Mouse (Mus musculus): ENCODE measurements around the gene Stk40.

Gene Stk40

GRCm38 (mm10) chr4:126097711-126098253, 6.0 kb upstream of the Stk40 start:
- no peak for DNase-seq (ENCODE audit: low spot score)

GRCm38 (mm10) chr4:126099365-126099764, 4.4 kb upstream of the Stk40 start:
- no peak for DNase-seq (ENCODE audit: low spot score)

GRCm38 (mm10) chr4:126100764-126101163, 3.0 kb upstream of the Stk40 start:
- DNase-seq (ENCODE audit: low spot score), result no peak

- no peak for DNase-seq (ENCODE audit: low spot score)
These were observed 1.5 kb upstream of the Stk40 start for GRCm38 (mm10) chr4:126102061-126102841.

- peak; percentile 73 for DNase-seq (ENCODE audit: low spot score)
These were observed 638 bp upstream of the Stk40 start for GRCm38 (mm10) chr4:126103057-126103581.

- DNase-seq (ENCODE audit: low spot score), result peak; percentile 36
These were observed 711 bp downstream of the Stk40 start for GRCm38 (mm10) chr4:126104261-126105075.

GRCm38 (mm10) chr4:126105131-126105783, 1.5 kb downstream of the Stk40 start:
- DNase-seq (ENCODE audit: low spot score), result no peak

GRCm38 (mm10) chr4:126108061-126108740, 4.4 kb downstream of the Stk40 start:
- DNase-seq (ENCODE audit: low spot score), result no peak

GRCm38 (mm10) chr4:126109613-126110373, 6.0 kb downstream of the Stk40 start:
- DNase-seq (ENCODE audit: low spot score), result no peak

GRCm38 (mm10) chr4:126110374-126111152, 6.8 kb downstream of the Stk40 start:
- DNase-seq (ENCODE audit: low spot score), result peak; percentile 70

GRCm38 (mm10) chr4:126111153-126111549, 7.4 kb downstream of the Stk40 start:
- DNase-seq (ENCODE audit: low spot score), result no peak

GRCm38 (mm10) chr4:126113243-126113642, 9.5 kb downstream of the Stk40 start:
- DNase-seq (ENCODE audit: low spot score), result no peak

GRCm38 (mm10) chr4:126113943-126114342, 10.2 kb downstream of the Stk40 start:
- DNase-seq (ENCODE audit: low spot score), result no peak

- no peak for DNase-seq (ENCODE audit: low spot score)
These were observed 11.7 kb downstream of the Stk40 start for GRCm38 (mm10) chr4:126115411-126115810.

- DNase-seq (ENCODE audit: low spot score), result no peak
These were observed 12.2 kb downstream of the Stk40 start for GRCm38 (mm10) chr4:126115871-126116521.

- no peak for DNase-seq (ENCODE audit: low spot score)
These were observed 13.4 kb downstream of the Stk40 start for GRCm38 (mm10) chr4:126117116-126117515.

GRCm38 (mm10) chr4:126118651-126119050, 14.9 kb downstream of the Stk40 start:
- DNase-seq (ENCODE audit: low spot score), result peak; percentile 75

GRCm38 (mm10) chr4:126119051-126119450, 15.3 kb downstream of the Stk40 start:
- DNase-seq (ENCODE audit: low spot score), result no peak

GRCm38 (mm10) chr4:126120052-126120451, 16.3 kb downstream of the Stk40 start:
- no peak for DNase-seq (ENCODE audit: low spot score)

All from left cerebral cortex, adult 11 months (tissue).